Mouse (Mus musculus) bone marrow, adult 2 months (tissue): ENCODE data around the gene Zkscan14.

Experiments used
- CTCF ChIP-seq: fragments of 200-500 bp; IDR thresholded peaks from 2 replicates; pipeline ENCODE4 v1.5.1; 2011; ENCODE audit warnings: low read length, control low read depth; ENCODE audit not compliant: control insufficient read depth, insufficient read depth
- POLR2A ChIP-seq: fragments of 200-500 bp; IDR thresholded peaks from 2 replicates; pipeline ENCODE4 v1.6.1; 2011; ENCODE audit warnings: low read depth, mild to moderate bottlenecking, control low read depth, low read length, borderline replicate concordance; ENCODE audit not compliant: control insufficient read depth

- TF ChIP-seq POLR2A = no peak
- no peak for TF ChIP-seq CTCF
Observed at GRCm38 (mm10) chr5:145231893-145232411, 30.3 kb upstream of the Zkscan14 start.
